Mouse (Mus musculus) embryonic facial prominence, embryonic 13.5 days (tissue): ENCODE results near the gene Ttbk2. TPM values are rescaled to one million over a fixed set of nuclear protein-coding genes. Genes with fewer than 3 reads are reported as not detected.

Experiments used
- ATAC-seq: fragments of 200-750 bp; cut with Nextera tagmentation; 2 replicates; pipeline ENCODE4 v1.8.0; 2017; ENCODE audit warnings: low read depth; ENCODE audit not compliant: insufficient number of reproducible peaks, insufficient read depth, low FRiP score, low TSS enrichment
- H3K27ac ChIP-seq: fragments of 300-500 bp; sonication (generic); 2 replicates; pipeline ENCODE4 v1.5.1; 2015; ENCODE audit warnings: moderate library complexity, mild to moderate bottlenecking, inconsistent platforms
- H3K27me3 ChIP-seq: fragments of 300-500 bp; sonication (generic); 2 replicates; pipeline ENCODE4 v1.6.1; 2015; ENCODE audit warnings: mild to moderate bottlenecking, inconsistent platforms
- H3K36me3 ChIP-seq: fragments of 300-500 bp; sonication (generic); 2 replicates; pipeline ENCODE4 v1.6.1; 2015; ENCODE audit warnings: mild to moderate bottlenecking, inconsistent platforms
- H3K4me1 ChIP-seq: fragments of 300-500 bp; sonication (generic); 2 replicates; pipeline ENCODE4 v1.6.1; 2015; ENCODE audit warnings: inconsistent platforms
- H3K4me2 ChIP-seq: fragments of 300-500 bp; sonication (generic); 2 replicates; pipeline ENCODE4 v1.6.1; 2015; ENCODE audit warnings: moderate library complexity, mild to moderate bottlenecking, inconsistent platforms
- H3K4me3 ChIP-seq: fragments of 300-500 bp; sonication (generic); 2 replicates; pipeline ENCODE4 v1.5.1; 2015; ENCODE audit warnings: mild to moderate bottlenecking, inconsistent platforms
- H3K9ac ChIP-seq: fragments of 300-500 bp; sonication (generic); 2 replicates; pipeline ENCODE4 v1.6.1; 2015; ENCODE audit warnings: mild to moderate bottlenecking, inconsistent platforms
- H3K9me3 ChIP-seq: fragments of 300-500 bp; sonication (generic); 2 replicates; pipeline ENCODE4 v1.6.1; 2016; ENCODE audit warnings: inconsistent platforms
- WGBS: fragments of 180-500 bp; shearing (Covaris S2); methylation state at CpG from one replicate; pipeline ENCODE4 v1.1.7; 2015; ENCODE audit warnings: mixed read lengths; 5-methylcytosine and 5-hydroxymethylcytosine counted together
- polyA plus RNA-seq: library from polyadenylated mRNA; unstranded; fragments of >200 nt; fragmentation: Nextera tagmentation; extraction: Ambion mirVana; gene quantifications from 2 replicates; pipeline ENCODE4 v1.2.1, GENCODE M21; 2015

Gene Ttbk2
- polyA plus RNA-seq, 1 experiment from 2014 or later: 5.6 TPM

GRCm38 (mm10) chr2:120707041-120707440 lies 143.4 kb downstream of the Ttbk2 start:
- H3K4me2 ChIP-seq: no peak overlapping the region
- no peak overlapping the region for H3K27ac ChIP-seq
- no peak overlapping the region for H3K4me3 ChIP-seq
- H3K36me3 ChIP-seq: peaks cover 32% of the 10 kb centered on the region
- H3K9me3 ChIP-seq: no peaks in the 10 kb centered on the region
- H3K9ac ChIP-seq: no peak overlapping the region
- no peaks in the 10 kb centered on the region for H3K4me1 ChIP-seq
- no peak for ATAC-seq
- no peaks in the 10 kb centered on the region for H3K27me3 ChIP-seq

GRCm38 (mm10) chr2:120702675-120703074 lies 147.7 kb downstream of the Ttbk2 start:
- Histone ChIP-seq H3K36me3 (peaks cover 53% of the 10 kb centered on the region), H3K9ac (no peak overlapping the region), H3K27ac (no peak overlapping the region), H3K27me3 (no peaks in the 10 kb centered on the region), H3K4me2 (no peak overlapping the region), H3K4me3 (no peak overlapping the region), H3K9me3 (no peaks in the 10 kb centered on the region), H3K4me1 (no peaks in the 10 kb centered on the region)
- 72% methylated on average over 5 of the region's 5 CpGs for WGBS
- no peak for ATAC-seq

GRCm38 (mm10) chr2:120700379-120700885 lies 150.0 kb downstream of the Ttbk2 start:
- Histone ChIP-seq H3K36me3 (peaks cover 59% of the 10 kb centered on the region), H3K27me3 (no peaks in the 10 kb centered on the region), H3K4me2 (no peak overlapping the region), H3K4me1 (no peaks in the 10 kb centered on the region), H3K4me3 (no peak overlapping the region), H3K9me3 (no peaks in the 10 kb centered on the region), H3K9ac (no peak overlapping the region), H3K27ac (no peak overlapping the region)
- ATAC-seq: no peak
- WGBS: 85% methylated on average over 3 of the region's 3 CpGs

GRCm38 (mm10) chr2:120697767-120698166 lies 152.6 kb downstream of the Ttbk2 start:
- no peaks in the 10 kb centered on the region for H3K4me1 ChIP-seq
- H3K9me3 ChIP-seq: no peaks in the 10 kb centered on the region
- WGBS: 80% methylated on average over 5 of the region's 5 CpGs
- peaks cover 61% of the 10 kb centered on the region for H3K36me3 ChIP-seq
- H3K4me2 ChIP-seq: no peak overlapping the region
- no peak overlapping the region for H3K4me3 ChIP-seq
- H3K27ac ChIP-seq: no peak overlapping the region
- no peak overlapping the region for H3K9ac ChIP-seq
- ATAC-seq: no peak
- H3K27me3 ChIP-seq: no peaks in the 10 kb centered on the region

Other genes starting within 250 kb of the Ttbk2 start
- 27.9 and 29.5 TPM in 2 replicates for gene Haus2, start 241.2 kb downstream of the Ttbk2 start, polyA plus RNA-seq
- 25.1 and 27.7 TPM in 2 replicates for gene Lrrc57, start 241.1 kb downstream of the Ttbk2 start, polyA plus RNA-seq
- gene Stard9, start 221.5 kb downstream of the Ttbk2 start, polyA plus RNA-seq: 4.7 and 5.9 TPM in 2 replicates
- 6.8 and 9.9 TPM in 2 replicates for gene Cdan1, start 476 bp downstream of the Ttbk2 start, polyA plus RNA-seq
- gene Ubr1, start 120.1 kb upstream of the Ttbk2 start, polyA plus RNA-seq: 28.9 and 29.5 TPM in 2 replicates
- 1.5 and 2.6 TPM in 2 replicates for gene Tmem62, start 126.4 kb upstream of the Ttbk2 start, polyA plus RNA-seq
- 41.7 and 45.1 TPM in 2 replicates for gene Ccndbp1, start 157.8 kb upstream of the Ttbk2 start, polyA plus RNA-seq
- 0.87 and 3.2 TPM in 2 replicates for gene Epb42, start 186.5 kb upstream of the Ttbk2 start, polyA plus RNA-seq
- gene Tgm5, start 235.2 kb upstream of the Ttbk2 start, polyA plus RNA-seq: 0.22 TPM in 1 of 2 replicates, not detected in the other